Mouse (Mus musculus): ENCODE results near the gene D430041D05Rik.
"Not testable (repeated sequence)": the region's sequence is repeated elsewhere in the genome, so short reads cannot be mapped to it uniquely, and the experiment has no call there.

Gene D430041D05Rik

GRCm38 (mm10) chr2:104144004-104144403, 266.8 kb downstream of the D430041D05Rik start:
- DNase-seq = no peak

- DNase-seq = no peak
These were observed 268.7 kb downstream of the D430041D05Rik start for GRCm38 (mm10) chr2:104142140-104142539.

DNA sequence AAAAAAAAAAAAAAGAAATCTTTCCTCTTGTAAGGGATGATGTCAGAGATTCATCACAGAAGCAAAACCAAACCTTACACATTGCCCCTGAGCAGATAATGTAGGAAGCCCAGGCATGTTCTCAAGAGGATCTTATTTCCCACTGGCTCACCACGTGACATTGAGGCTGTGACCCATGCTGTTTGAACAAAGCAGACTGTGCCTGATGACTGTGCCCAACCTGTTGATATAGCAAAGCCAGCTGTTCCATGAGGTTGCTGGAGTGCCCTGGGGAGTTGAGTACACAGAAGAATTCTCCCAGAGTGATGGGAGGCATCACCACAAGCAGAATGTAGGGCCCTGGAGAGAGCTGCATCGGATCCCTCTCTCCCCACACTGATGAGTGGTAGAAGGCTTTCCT, 274.9 kb downstream of the D430041D05Rik start:
- no peak for DNase-seq

DNA sequence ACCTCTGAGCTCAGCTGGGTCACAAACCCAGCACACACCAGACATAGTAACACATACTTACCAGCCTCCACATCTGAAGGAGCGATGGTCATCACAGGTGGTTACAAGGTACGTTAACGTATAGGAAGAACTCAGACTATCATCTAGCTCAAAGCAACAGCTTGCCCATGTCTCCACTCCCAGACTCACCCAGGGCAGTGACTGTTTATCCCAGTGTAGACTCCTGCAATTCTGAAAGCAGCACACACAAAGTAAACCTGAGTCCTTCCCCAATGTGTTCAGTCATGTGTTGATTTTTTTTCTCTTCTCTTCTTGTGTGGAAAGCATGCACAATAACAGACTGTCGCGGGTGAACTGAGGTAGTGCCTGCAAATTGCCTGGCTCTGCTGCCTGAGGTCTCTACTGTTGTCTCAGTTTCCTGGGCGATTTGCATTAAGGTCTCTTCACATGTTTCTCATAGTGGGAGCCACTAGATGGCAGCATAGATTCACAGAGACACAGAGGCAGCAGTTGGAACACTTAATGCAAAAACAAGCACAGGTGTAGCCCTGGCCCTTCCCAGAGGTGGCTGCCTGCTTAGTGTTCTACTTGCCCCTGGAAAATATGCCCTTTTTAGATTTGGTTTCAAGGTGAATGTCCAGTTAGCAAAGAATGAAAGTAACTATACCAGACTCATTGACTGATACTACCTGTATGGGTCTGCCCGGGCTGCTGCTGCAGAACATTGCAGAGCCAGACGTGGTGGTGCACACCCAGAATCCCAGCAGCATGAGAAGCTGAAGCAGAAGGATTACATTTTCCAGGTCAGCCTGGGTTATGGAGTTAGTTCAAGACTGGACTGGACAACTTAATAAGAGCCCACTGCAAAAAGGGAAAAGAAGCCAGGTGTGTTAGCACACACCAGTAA, 276.4 kb downstream of the D430041D05Rik start:
- peak; percentile 76 for DNase-seq

DNA sequence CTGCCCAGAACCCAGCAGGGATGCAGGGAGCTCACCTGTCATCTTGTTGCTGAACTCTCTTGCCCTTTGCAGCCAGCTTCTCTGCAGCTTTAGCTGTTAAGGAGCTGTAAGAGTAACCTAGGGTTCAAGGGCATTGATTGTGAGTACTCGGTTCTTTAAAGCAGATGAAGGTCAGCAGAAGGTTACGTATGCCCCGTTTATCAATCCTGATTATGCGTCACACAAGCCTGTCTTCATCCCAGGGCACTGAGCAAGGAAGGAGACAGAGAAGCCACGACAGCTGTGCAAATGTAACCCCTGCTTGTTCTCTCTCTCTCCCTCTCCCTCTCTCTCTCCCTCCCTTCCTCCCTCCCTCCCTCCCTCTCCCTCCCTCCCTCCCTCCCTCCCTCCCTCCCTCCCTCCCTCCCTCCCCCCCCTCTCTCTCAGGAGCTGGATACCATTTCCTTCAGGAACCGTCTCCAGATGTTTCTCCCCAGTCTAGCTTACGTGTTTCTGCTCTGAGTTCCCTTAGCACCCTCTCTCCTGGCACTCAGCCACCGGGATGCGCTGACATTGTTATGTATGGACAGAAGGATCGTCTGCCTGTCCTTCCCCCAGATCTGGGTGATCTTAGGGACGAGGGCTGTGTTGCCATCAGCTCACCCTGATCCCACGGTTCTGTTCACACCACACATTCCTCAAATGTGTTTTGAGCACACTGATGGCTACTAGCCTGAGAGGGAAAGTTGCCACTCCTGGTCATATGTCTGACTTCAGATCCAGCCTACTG, 277.6 kb downstream of the D430041D05Rik start:
- no peak for DNase-seq

- no peak for DNase-seq
These were observed 278.4 kb downstream of the D430041D05Rik start for GRCm38 (mm10) chr2:104132266-104132859.

DNA sequence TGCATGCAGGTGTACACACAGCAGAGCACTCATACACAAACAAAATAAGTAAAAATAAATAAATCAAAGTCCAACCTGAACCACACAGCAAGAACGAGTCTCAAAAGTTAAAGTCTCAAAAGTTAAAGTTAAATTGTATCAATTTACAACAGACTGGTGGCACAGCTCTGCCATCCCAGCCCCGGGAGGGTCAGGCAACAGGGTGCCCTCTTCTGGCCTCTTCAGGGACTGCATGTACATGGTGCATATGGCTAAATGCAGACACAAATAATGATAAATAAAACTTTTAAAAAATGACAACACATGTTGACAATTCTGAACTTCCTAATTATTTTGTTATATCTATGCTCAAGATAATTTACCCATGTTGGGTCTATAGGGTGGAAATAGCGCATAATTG, 279.8 kb downstream of the D430041D05Rik start:
- DNase-seq = peak; percentile 67

- no peak for DNase-seq
These were observed 280.6 kb downstream of the D430041D05Rik start for GRCm38 (mm10) chr2:104130165-104130564.

- no peak for DNase-seq
These were observed 281.8 kb downstream of the D430041D05Rik start for GRCm38 (mm10) chr2:104128803-104129531.

GRCm38 (mm10) chr2:104124071-104124470, 286.7 kb downstream of the D430041D05Rik start:
- no peak for DNase-seq

- DNase-seq = no peak
These were observed 287.3 kb downstream of the D430041D05Rik start for GRCm38 (mm10) chr2:104123540-104123939.

DNA sequence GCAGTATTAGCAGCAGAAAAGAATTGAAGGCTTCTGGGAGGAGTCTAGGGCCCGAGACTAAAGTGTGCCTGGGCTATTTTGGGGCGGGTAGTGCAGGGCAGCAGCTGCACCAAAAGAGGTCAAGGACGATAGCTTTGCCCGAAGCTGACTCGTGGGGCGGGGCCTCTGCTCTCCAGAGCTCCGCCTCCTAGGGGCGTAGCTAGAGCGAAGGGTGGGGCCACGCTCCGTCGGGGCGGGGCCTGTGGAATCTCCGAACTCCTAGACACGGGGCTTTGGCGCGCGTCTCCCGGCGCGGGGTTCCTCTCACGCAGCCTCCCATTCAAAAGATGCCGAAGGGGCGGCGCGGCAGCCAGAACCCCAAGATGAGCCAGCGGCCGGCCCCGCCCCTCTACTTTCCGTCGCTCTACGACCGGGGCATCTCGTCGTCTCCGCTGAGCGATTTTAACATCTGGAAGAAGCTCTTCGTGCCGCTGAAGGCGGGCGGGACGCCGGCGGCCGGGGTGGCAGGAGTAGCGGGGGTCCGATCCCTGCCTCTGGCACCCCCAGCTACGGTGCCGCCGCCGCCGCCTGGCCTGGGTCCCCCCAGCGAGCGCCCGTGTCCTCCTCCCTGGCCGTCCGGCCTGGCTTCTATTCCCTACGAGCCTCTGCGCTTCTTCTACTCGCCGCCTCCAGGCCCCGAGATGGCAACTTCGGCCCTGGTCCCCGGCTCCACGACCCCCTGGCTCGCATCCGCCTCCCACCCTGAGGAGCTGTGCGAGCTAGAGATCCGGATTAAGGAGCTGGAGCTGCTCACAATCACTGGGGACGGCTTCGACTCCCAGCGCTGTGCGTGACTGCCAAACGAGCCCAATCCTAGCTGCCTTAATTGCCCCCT, 288.1 kb downstream of the D430041D05Rik start, which contains the start of gene A930018P22Rik:
TSS of gene A930018P22Rik (plus strand) at position 265 of the 874 bp plus-strand sequence.
- DNase-seq = peak; percentile 87

DNA sequence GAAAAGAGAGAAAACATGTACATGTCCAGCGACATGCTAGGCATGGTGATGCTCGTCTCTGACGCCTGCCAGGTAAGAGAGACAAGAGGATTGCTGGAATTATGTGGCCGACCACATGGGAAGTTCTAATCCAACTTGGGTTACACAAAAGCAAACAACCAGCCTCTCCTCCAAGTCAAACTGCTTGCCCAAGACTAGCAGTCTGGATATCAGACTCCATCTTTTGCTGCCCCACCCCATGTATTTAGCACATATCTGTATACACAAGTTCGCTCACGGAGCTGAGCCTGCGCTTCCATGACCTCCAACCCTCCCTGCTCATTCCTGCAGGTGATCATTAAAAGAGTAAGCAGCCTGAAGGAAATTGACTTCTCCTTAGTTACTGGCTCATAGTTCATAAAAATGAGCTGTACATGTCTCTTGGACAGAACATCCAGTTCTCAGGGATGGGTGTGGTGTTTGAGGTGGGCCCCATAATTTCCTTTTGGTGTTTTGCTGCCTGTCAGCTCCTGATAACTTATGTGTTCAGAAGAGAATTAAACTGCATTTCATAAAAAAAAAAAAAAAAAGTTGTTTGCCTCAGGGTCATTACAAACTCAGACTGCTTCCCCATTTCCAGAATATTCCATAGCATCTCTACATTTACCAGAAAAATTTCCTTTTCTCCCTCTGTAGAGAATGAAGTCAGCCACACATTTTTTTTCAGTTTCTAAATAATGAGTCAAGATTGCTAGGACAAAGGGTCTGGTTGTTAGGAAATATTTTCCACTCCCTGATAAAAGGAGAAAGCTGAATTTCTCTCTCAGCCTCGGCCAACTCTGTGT, 288.9 kb downstream of the D430041D05Rik start:
- no peak for DNase-seq

DNA sequence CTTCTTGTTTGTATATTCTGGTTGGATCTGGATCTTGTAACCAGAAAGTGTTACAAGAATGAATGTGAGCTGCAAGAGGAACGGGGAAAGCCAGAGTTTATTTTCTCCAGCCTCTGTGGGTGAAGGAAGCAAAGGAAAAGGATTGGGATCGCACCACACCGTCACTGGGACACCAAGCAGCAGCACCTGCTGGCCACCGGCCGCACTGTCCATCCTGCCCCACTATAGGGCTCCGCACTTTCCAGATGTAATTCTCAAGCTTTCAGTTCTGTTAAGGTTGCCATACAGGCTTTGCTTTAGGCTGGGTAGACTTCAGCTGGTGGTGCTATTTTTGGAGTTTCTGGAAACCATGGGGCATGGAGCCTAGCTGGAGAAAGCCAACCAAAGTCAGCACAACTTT, 290.5 kb downstream of the D430041D05Rik start:
- DNase-seq = no peak

- no peak for DNase-seq
These were observed 291.7 kb downstream of the D430041D05Rik start for GRCm38 (mm10) chr2:104119097-104119496.

DNA sequence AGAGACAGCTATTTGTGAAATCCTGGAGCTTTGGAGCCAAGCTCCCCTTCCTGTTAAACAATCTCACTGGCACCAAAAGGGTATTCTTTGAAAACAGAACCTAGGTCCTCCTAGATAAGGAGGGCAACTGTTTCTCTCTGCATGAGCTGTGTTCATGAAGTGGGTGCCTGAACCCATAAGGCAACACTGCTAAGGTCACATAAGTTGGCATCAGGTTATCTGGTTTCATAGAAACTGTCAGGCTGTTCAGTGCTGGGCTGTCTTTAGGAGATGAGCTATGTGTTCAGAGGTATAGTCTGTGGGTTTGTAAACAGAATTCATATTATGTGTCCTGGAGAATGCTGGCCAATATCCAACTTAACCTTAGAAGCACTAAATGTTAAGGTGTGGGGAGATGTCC, 293.6 kb downstream of the D430041D05Rik start:
- not testable (repeated sequence) for DNase-seq

- DNase-seq = no peak
These were observed 295.9 kb downstream of the D430041D05Rik start for GRCm38 (mm10) chr2:104114898-104115297.

GRCm38 (mm10) chr2:104113563-104113962, 297.2 kb downstream of the D430041D05Rik start:
- DNase-seq = not testable (repeated sequence)

DNA sequence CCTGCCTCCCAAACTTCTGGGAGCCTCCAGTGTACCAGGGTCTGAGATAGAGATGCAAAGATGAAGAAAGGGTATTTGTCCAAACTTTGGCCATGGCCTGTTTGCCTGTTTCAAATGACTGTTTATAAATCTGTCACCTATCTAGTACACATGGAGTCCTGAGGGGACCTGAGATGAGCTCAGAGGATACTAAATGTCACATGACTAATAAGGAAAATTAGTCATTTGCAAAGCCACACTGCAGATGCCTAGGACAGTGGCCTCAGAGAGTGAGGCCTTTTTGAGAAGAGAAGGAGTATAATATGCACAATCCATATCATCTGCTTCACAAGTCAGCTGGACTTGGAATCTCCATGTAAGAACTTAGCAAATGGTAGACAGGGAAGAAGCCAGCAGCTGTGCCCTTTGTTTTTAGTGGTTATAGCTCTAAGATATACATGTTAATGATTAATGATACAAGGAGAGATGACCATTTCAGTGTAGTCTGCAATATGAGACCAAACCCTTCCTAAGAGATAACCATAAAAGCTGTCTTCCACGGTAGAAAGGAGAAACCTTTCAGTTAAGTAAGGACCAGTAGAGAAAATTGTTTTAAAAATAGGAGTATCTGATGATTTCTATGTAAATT, 299.5 kb downstream of the D430041D05Rik start:
- not testable (repeated sequence) for DNase-seq

DNA sequence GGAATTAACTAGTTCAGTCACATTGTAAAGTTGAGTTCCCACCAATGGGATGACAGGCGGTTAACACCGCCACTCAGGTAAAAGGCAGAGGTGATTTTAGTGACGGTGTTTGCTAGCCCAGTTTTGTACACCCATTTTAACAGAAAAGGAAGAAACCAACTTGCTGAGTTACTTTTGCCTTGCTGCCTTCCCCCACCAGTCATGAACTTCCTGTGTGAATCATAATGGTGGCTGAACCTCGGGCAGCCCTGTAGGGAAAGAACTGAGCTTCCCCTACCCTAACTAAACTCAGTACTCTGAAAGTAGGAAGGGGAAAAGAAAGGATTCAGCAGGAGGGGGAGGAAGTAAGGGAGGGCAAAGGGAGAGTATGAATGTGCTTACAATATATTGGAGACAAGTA, 300.8 kb downstream of the D430041D05Rik start:
- no peak for DNase-seq

Data from thymus, postnatal 14 days (tissue).